Mouse (Mus musculus) midbrain, embryonic 14.5 days (tissue): ENCODE data around the gene Slc2a4. TPM values are rescaled to one million over a fixed set of nuclear protein-coding genes. Genes with fewer than 3 reads are reported as not detected.

ENCODE experiments used
- ATAC-seq: fragments of 200-750 bp; cut with Nextera tagmentation; 2 replicates; pipeline ENCODE4 v1.8.0; 2017; ENCODE audit warnings: moderate number of reproducible peaks, moderate library complexity; ENCODE audit not compliant: low FRiP score, low TSS enrichment
- DNase-seq: peaks from one replicate; pipeline ENCODE4 v3.0.0-alpha.2; 2015
- H3K27ac ChIP-seq: fragments of 300-500 bp; sonication (generic); replicated peaks from 2 replicates; pipeline ENCODE4 v1.5.1; 2014; ENCODE audit warnings: mild to moderate bottlenecking, low read depth, low read length, moderate library complexity
- H3K27me3 ChIP-seq: fragments of 300-500 bp; sonication (generic); 2 replicates; pipeline ENCODE4 v1.6.1; 2014; ENCODE audit warnings: low read length, control low read depth, mixed read lengths; ENCODE audit not compliant: control insufficient read depth, insufficient read depth
- H3K36me3 ChIP-seq: fragments of 300-500 bp; sonication (generic); 2 replicates; pipeline ENCODE4 v1.6.1; 2014; ENCODE audit warnings: low read length, control low read depth; ENCODE audit not compliant: control insufficient read depth, insufficient read depth
- H3K4me1 ChIP-seq: fragments of 300-500 bp; sonication (generic); 2 replicates; pipeline ENCODE4 v1.6.1; 2014; ENCODE audit warnings: mild to moderate bottlenecking, antibody characterized with exemption, low read length, control low read depth; ENCODE audit not compliant: control insufficient read depth, insufficient read depth
- H3K4me2 ChIP-seq: fragments of 300-500 bp; sonication (generic); 2 replicates; pipeline ENCODE4 v1.6.1; 2014; ENCODE audit warnings: mild to moderate bottlenecking, low read length, moderate library complexity
- H3K4me3 ChIP-seq: fragments of 300-500 bp; sonication (generic); replicated peaks from 2 replicates; pipeline ENCODE4 v1.5.1; 2014; ENCODE audit warnings: low read depth, low read length
- H3K9ac ChIP-seq: fragments of 300-500 bp; sonication (generic); replicated peaks from 2 replicates; pipeline ENCODE4 v1.6.1; 2014; ENCODE audit warnings: mild to moderate bottlenecking, low read length, moderate library complexity
- H3K9me3 ChIP-seq: fragments of 300-500 bp; sonication (generic); 2 replicates; pipeline ENCODE4 v1.6.1; 2016; ENCODE audit warnings: low read length, control low read depth, mixed read lengths; ENCODE audit not compliant: control insufficient read depth
- WGBS: fragments of 180-500 bp; shearing (Covaris S2); extraction: QIAGEN DNeasy Blood & Tissue Kit; methylation state at CpG from one replicate; pipeline ENCODE4 v1.1.7; 2014; 5-methylcytosine and 5-hydroxymethylcytosine counted together
- polyA plus RNA-seq: library from polyadenylated mRNA; unstranded; fragments of >200 nt; fragmentation: Nextera tagmentation; extraction: Ambion mirVana; gene quantifications from 2 replicates; pipeline ENCODE4 v1.2.1, GENCODE M21; 2014

Gene Slc2a4
- polyA plus RNA-seq, 1 experiment from 2014 or later: 4.5 TPM

GRCm38 (mm10) chr11:69910781-69911560 lies 37.0 kb downstream of the Slc2a4 start:
- Histone ChIP-seq H3K27me3 (no peaks in the 10 kb centered on the region), H3K9me3 (no peaks in the 10 kb centered on the region), H3K4me3 (no peak overlapping the region), H3K36me3 (peaks cover 88% of the 10 kb centered on the region), H3K27ac (no peak overlapping the region), H3K4me2 (no peak overlapping the region), H3K4me1 (peaks cover 17% of the 10 kb centered on the region), H3K9ac (no peak overlapping the region)
- no peak for DNase-seq
- ATAC-seq: no peak
- 94% methylated on average over 17 of the region's 17 CpGs for WGBS

GRCm38 (mm10) chr11:69910177-69910576 lies 37.8 kb downstream of the Slc2a4 start:
- 93% methylated on average over 8 of the region's 8 CpGs for WGBS

DNA sequence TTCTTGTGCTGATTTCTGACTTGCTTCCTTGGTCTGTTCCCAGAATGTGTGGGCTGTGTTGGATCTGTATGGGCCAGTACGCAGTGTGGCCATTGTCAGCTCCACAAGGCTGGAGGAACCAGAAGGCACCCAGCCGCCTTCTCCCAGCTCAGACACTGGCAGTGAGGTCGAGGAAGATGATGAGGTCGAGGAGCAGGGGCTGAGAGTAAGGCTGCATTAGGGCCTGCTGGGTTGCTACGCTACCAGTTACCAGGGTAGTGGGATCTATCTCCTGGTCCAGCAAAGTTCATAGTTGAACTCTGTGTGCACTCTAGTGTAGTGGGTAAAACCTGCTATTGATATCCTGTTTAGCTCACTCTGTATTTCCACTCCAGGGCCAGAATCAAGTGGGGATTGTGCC lies 38.8 kb downstream of the Slc2a4 start:
- WGBS: 88% methylated on average over 5 of the region's 5 CpGs

More at GRCm38 (mm10) chr11:69910177-69910576, 37.8 kb downstream of the Slc2a4 start:
- no peaks in the 10 kb centered on the region for H3K27me3 ChIP-seq
- peaks cover 88% of the 10 kb centered on the region for H3K36me3 ChIP-seq
- no peak overlapping the region for H3K4me3 ChIP-seq
- no peaks in the 10 kb centered on the region for H3K9me3 ChIP-seq
- H3K4me1 ChIP-seq: peaks cover 14% of the 10 kb centered on the region
- ATAC-seq (no peak), DNase-seq (no peak)
- H3K27ac ChIP-seq: no peak overlapping the region
- no peak overlapping the region for H3K4me2 ChIP-seq
- H3K9ac ChIP-seq: no peak overlapping the region

GRCm38 (mm10) chr11:69908645-69909044 lies 39.3 kb downstream of the Slc2a4 start:
- Histone ChIP-seq H3K27me3 (no peaks in the 10 kb centered on the region), H3K36me3 (peaks cover 98% of the 10 kb centered on the region), H3K4me3 (no peak overlapping the region), H3K4me2 (no peak overlapping the region), H3K9ac (no peak overlapping the region), H3K9me3 (no peaks in the 10 kb centered on the region), H3K4me1 (peaks cover 5% of the 10 kb centered on the region; the same call in 1 of the 2 replicates), H3K27ac (no peak overlapping the region)
- 96% methylated on average over 11 of the region's 11 CpGs for WGBS
- ATAC-seq (no peak), DNase-seq (no peak)

More for the DNA sequence above, 38.8 kb downstream of the Slc2a4 start:
- DNase-seq (no peak), ATAC-seq (no peak)
- H3K36me3 ChIP-seq: peaks cover 93% of the 10 kb centered on the region
- H3K4me1 ChIP-seq: peaks cover 5% of the 10 kb centered on the region; the same call in 1 of the 2 replicates
- H3K4me3 ChIP-seq: no peak overlapping the region
- H3K9me3 ChIP-seq: no peaks in the 10 kb centered on the region
- no peak overlapping the region for H3K27ac ChIP-seq
- no peak overlapping the region for H3K4me2 ChIP-seq
- H3K9ac ChIP-seq: no peak overlapping the region
- H3K27me3 ChIP-seq: no peaks in the 10 kb centered on the region

- Histone ChIP-seq H3K4me2 (no peak overlapping the region), H3K27me3 (no peaks in the 10 kb centered on the region), H3K27ac (no peak overlapping the region), H3K36me3 (peaks cover 59% of the 10 kb centered on the region), H3K4me3 (no peak overlapping the region), H3K9ac (no peak overlapping the region), H3K9me3 (no peaks in the 10 kb centered on the region), H3K4me1 (peaks cover 17% of the 10 kb centered on the region)
- DNase-seq: no peak
- no peak for ATAC-seq
- WGBS: 98% methylated on average over 9 of the region's 9 CpGs
These were observed 43.7 kb downstream of the Slc2a4 start for GRCm38 (mm10) chr11:69904311-69904710.

- H3K9ac ChIP-seq: peak overlapping the region; percentile 87
These were observed 45.0 kb downstream of the Slc2a4 start for GRCm38 (mm10) chr11:69902972-69903371.

GRCm38 (mm10) chr11:69901993-69902392 lies 46.0 kb downstream of the Slc2a4 start:
- no peaks in the 10 kb centered on the region for H3K27me3 ChIP-seq
- DNase-seq (no peak), ATAC-seq (peak; percentile 12; the same call in 1 of the 2 replicates)
- peaks cover 36% of the 10 kb centered on the region for H3K36me3 ChIP-seq
- peaks cover 25% of the 10 kb centered on the region for H3K4me1 ChIP-seq
- H3K4me3 ChIP-seq: peak overlapping the region; percentile 88
- peak overlapping the region; percentile 91 for H3K4me2 ChIP-seq
- peak overlapping the region; percentile 97 for H3K27ac ChIP-seq
- peak overlapping the region; percentile 87 for H3K9ac ChIP-seq
- under 1% methylated on average over 39 of the region's 39 CpGs for WGBS
- H3K9me3 ChIP-seq: no peaks in the 10 kb centered on the region

More at GRCm38 (mm10) chr11:69902972-69903371, 45.0 kb downstream of the Slc2a4 start:
- H3K27me3 ChIP-seq: no peaks in the 10 kb centered on the region
- H3K36me3 ChIP-seq: peaks cover 46% of the 10 kb centered on the region
- ATAC-seq (no peak), DNase-seq (no peak)
- H3K4me1 ChIP-seq: peaks cover 25% of the 10 kb centered on the region
- H3K4me2 ChIP-seq: peak overlapping the region; percentile 91
- WGBS: 88% methylated on average over 13 of the region's 13 CpGs
- no peaks in the 10 kb centered on the region for H3K9me3 ChIP-seq
- no peak overlapping the region for H3K27ac ChIP-seq
- peak overlapping the region; percentile 88 for H3K4me3 ChIP-seq

GRCm38 (mm10) chr11:69901406-69901846 lies 46.6 kb downstream of the Slc2a4 start:
- under 1% methylated on average over 42 of the region's 42 CpGs for WGBS
- H3K4me1 ChIP-seq: peaks cover 25% of the 10 kb centered on the region
- H3K27me3 ChIP-seq: no peaks in the 10 kb centered on the region
- peak overlapping the region; percentile 88 for H3K4me3 ChIP-seq
- ATAC-seq (peak; percentile 76), DNase-seq (peak; percentile 98)
- peaks cover 31% of the 10 kb centered on the region for H3K36me3 ChIP-seq
- H3K27ac ChIP-seq: peak overlapping the region; percentile 97
- H3K4me2 ChIP-seq: peak overlapping the region; percentile 91
- H3K9ac ChIP-seq: peak overlapping the region; percentile 87
- no peaks in the 10 kb centered on the region for H3K9me3 ChIP-seq
